Mouse (Mus musculus) embryonic facial prominence, embryonic 14.5 days (tissue): ENCODE results near the gene Pram1. TPM values are rescaled to one million over a fixed set of nuclear protein-coding genes. Genes with fewer than 3 reads are reported as not detected.

Source experiments
- ATAC-seq: fragments of 200-750 bp; cut with Nextera tagmentation; 2 replicates; pipeline ENCODE4 v1.8.0; 2017; ENCODE audit warnings: low read depth, moderate number of reproducible peaks, moderate TSS enrichment
- DNase-seq: peaks from one replicate; pipeline ENCODE4 v3.0.0-alpha.2; 2015; ENCODE audit warnings: low spot score
- H3K27ac ChIP-seq: fragments of 300-500 bp; sonication (generic); replicated peaks from 2 replicates; pipeline ENCODE4 v1.5.1; 2014; ENCODE audit warnings: low read depth, mild to moderate bottlenecking, low read length, moderate library complexity
- H3K27me3 ChIP-seq: fragments of 300-500 bp; sonication (generic); replicated peaks from 2 replicates; pipeline ENCODE4 v1.6.1; 2014; ENCODE audit warnings: low read length; ENCODE audit not compliant: control insufficient read depth, insufficient read depth
- H3K36me3 ChIP-seq: fragments of 300-500 bp; sonication (generic); 2 replicates; pipeline ENCODE4 v1.6.1; 2014; ENCODE audit warnings: low read length, mixed read lengths; ENCODE audit not compliant: control insufficient read depth, insufficient read depth
- H3K4me1 ChIP-seq: fragments of 300-500 bp; sonication (generic); 2 replicates; pipeline ENCODE4 v1.6.1; 2014; ENCODE audit warnings: antibody characterized with exemption, low read length; ENCODE audit not compliant: control insufficient read depth, insufficient read depth
- H3K4me2 ChIP-seq: fragments of 300-500 bp; sonication (generic); 2 replicates; pipeline ENCODE4 v1.6.1; 2014; ENCODE audit warnings: low read depth, mild to moderate bottlenecking, low read length, moderate library complexity, mixed read lengths
- H3K4me3 ChIP-seq: fragments of 300-500 bp; sonication (generic); 2 replicates; pipeline ENCODE4 v1.5.1; 2014; ENCODE audit warnings: low read depth, mild to moderate bottlenecking, low read length
- H3K9ac ChIP-seq: fragments of 300-500 bp; sonication (generic); 2 replicates; pipeline ENCODE4 v1.6.1; 2014; ENCODE audit warnings: low read depth, mild to moderate bottlenecking, low read length, moderate library complexity, mixed read lengths
- H3K9me3 ChIP-seq: fragments of 300-500 bp; sonication (generic); 2 replicates; pipeline ENCODE4 v1.6.1; 2016; ENCODE audit warnings: low read length; ENCODE audit not compliant: control insufficient read depth
- WGBS: fragments of 180-500 bp; shearing (Covaris S2); extraction: QIAGEN DNeasy Blood & Tissue Kit; methylation state at CpG from one replicate; pipeline ENCODE4 v1.1.7; 2014; 5-methylcytosine and 5-hydroxymethylcytosine counted together
- polyA plus RNA-seq: library from polyadenylated mRNA; unstranded; fragments of >200 nt; fragmentation: Nextera tagmentation; extraction: Ambion mirVana; gene quantifications from 2 replicates; pipeline ENCODE4 v1.2.1, GENCODE M21; 2014

Pram1 gene
- polyA plus RNA-seq, 1 experiment from 2014 or later: 1.1 TPM

- no peak for ATAC-seq
- Histone ChIP-seq H3K27ac (no peak overlapping the region), H3K4me1 (peaks cover 17% of the 10 kb centered on the region), H3K4me3 (no peak overlapping the region), H3K9ac (no peak overlapping the region), H3K36me3 (peaks cover 23% of the 10 kb centered on the region), H3K27me3 (no peaks in the 10 kb centered on the region), H3K4me2 (no peak overlapping the region), H3K9me3 (no peaks in the 10 kb centered on the region)
- 90% methylated on average over 3 of the region's 3 CpGs for WGBS
- DNase-seq: no peak
Measured at GRCm38 (mm10) chr17:33627281-33627680, 10.6 kb upstream of the Pram1 start.

- 3% methylated on average over 24 of the region's 35 CpGs for WGBS
- H3K4me3 ChIP-seq: peak within 1 kb of the TSS; percentile 57
- peak; percentile 97 for ATAC-seq
- no peaks in the 10 kb centered on the region for H3K9me3 ChIP-seq
- peak; percentile 97 for DNase-seq
- H3K36me3 ChIP-seq: peaks cover 27% of the 10 kb centered on the region
- H3K27ac ChIP-seq: peak within 1 kb of the TSS; percentile 96
- peak within 1 kb of the TSS; percentile 65 for H3K4me2 ChIP-seq
- H3K27me3 ChIP-seq: no peaks in the 10 kb centered on the region
- H3K9ac ChIP-seq: peak within 1 kb of the TSS; percentile 77
- peaks cover 17% of the 10 kb centered on the region for H3K4me1 ChIP-seq
Measured at GRCm38 (mm10) chr17:33628621-33629486, 9.0 kb upstream of the Pram1 start, which contains the start of gene Zfp414. Gene Zfp414 (plus strand): TSS chr17:33629090.

- H3K27me3 ChIP-seq: no peaks in the 10 kb centered on the region
- H3K4me2 ChIP-seq: peak overlapping the region; percentile 65
- ATAC-seq (no peak), DNase-seq (no peak)
- H3K9ac ChIP-seq: peak overlapping the region; percentile 77
- peak overlapping the region; percentile 96 for H3K27ac ChIP-seq
- peaks cover 17% of the 10 kb centered on the region for H3K4me1 ChIP-seq
- H3K9me3 ChIP-seq: no peaks in the 10 kb centered on the region
- peak overlapping the region; percentile 57 for H3K4me3 ChIP-seq
- 72% methylated on average over 12 of the region's 12 CpGs for WGBS
- peaks cover 27% of the 10 kb centered on the region for H3K36me3 ChIP-seq
Measured at GRCm38 (mm10) chr17:33629487-33630125, 8.2 kb upstream of the Pram1 start.

- DNase-seq: peak; percentile 16
- H3K4me2 ChIP-seq: peak overlapping the region; percentile 65
- peaks cover 17% of the 10 kb centered on the region for H3K4me1 ChIP-seq
- peak overlapping the region; percentile 96; the same call in 1 of the 2 replicates for H3K27ac ChIP-seq
- no peak for ATAC-seq
- WGBS: 63% methylated on average over 13 of the region's 13 CpGs
- H3K27me3 ChIP-seq: no peaks in the 10 kb centered on the region
- H3K4me3 ChIP-seq: peak overlapping the region; percentile 5; the same call in 1 of the 2 replicates
- no peaks in the 10 kb centered on the region for H3K9me3 ChIP-seq
- H3K9ac ChIP-seq: peak overlapping the region; percentile 77; the same call in 1 of the 2 replicates
- peaks cover 27% of the 10 kb centered on the region for H3K36me3 ChIP-seq
Measured at GRCm38 (mm10) chr17:33630171-33630895, 7.5 kb upstream of the Pram1 start.

GRCm38 (mm10) chr17:33631236-33631635 is 6.6 kb upstream of the Pram1 start:
- no peak overlapping the region for H3K9ac ChIP-seq
- no peaks in the 10 kb centered on the region for H3K9me3 ChIP-seq
- no peaks in the 10 kb centered on the region for H3K27me3 ChIP-seq
- H3K36me3 ChIP-seq: peaks cover 27% of the 10 kb centered on the region
- no peak overlapping the region for H3K4me2 ChIP-seq
- no peak for DNase-seq
- peaks cover 17% of the 10 kb centered on the region for H3K4me1 ChIP-seq
- 89% methylated on average over 9 of the region's 9 CpGs for WGBS
- H3K27ac ChIP-seq: no peak overlapping the region
- ATAC-seq: no peak
- no peak overlapping the region for H3K4me3 ChIP-seq

GRCm38 (mm10) chr17:33631796-33632195 is 6.1 kb upstream of the Pram1 start:
- H3K4me2 ChIP-seq: no peak overlapping the region
- H3K9ac ChIP-seq: no peak overlapping the region
- ATAC-seq: no peak
- H3K27ac ChIP-seq: no peak overlapping the region
- WGBS: 76% methylated on average over 5 of the region's 5 CpGs
- no peak for DNase-seq
- H3K36me3 ChIP-seq: peaks cover 27% of the 10 kb centered on the region
- H3K4me1 ChIP-seq: peaks cover 17% of the 10 kb centered on the region
- no peaks in the 10 kb centered on the region for H3K27me3 ChIP-seq
- H3K4me3 ChIP-seq: no peak overlapping the region
- H3K9me3 ChIP-seq: no peaks in the 10 kb centered on the region

- no peaks in the 10 kb centered on the region for H3K27me3 ChIP-seq
- H3K9ac ChIP-seq: no peak overlapping the region
- H3K9me3 ChIP-seq: no peaks in the 10 kb centered on the region
- H3K27ac ChIP-seq: no peak overlapping the region
- no peak for ATAC-seq
- H3K4me1 ChIP-seq: no peaks in the 10 kb centered on the region
- H3K36me3 ChIP-seq: peaks cover 7% of the 10 kb centered on the region
- 75% methylated on average over 2 of the region's 2 CpGs for WGBS
- DNase-seq: peak; percentile 39
- H3K4me2 ChIP-seq: no peak overlapping the region
- no peak overlapping the region for H3K4me3 ChIP-seq
Measured at GRCm38 (mm10) chr17:33637038-33637437, 818 bp upstream of the Pram1 start.

GRCm38 (mm10) chr17:33639743-33640142 is 1.9 kb downstream of the Pram1 start:
- DNase-seq (no peak), ATAC-seq (no peak)
- Histone ChIP-seq H3K4me2 (no peak overlapping the region), H3K9me3 (no peaks in the 10 kb centered on the region), H3K4me3 (no peak overlapping the region), H3K9ac (no peak overlapping the region), H3K36me3 (peaks cover 26% of the 10 kb centered on the region), H3K27me3 (no peaks in the 10 kb centered on the region), H3K27ac (no peak overlapping the region), H3K4me1 (no peaks in the 10 kb centered on the region)
- WGBS: 60% methylated on average over 6 of the region's 6 CpGs
